Mouse (Mus musculus): ENCODE measurements around the gene Epb41l5. TPM values are rescaled to one million over a fixed set of nuclear protein-coding genes. Genes with fewer than 3 reads are reported as not detected.

Gene Epb41l5
- polyA plus RNA-seq, 1 experiment = 28.0 TPM

GRCm38 (mm10) chr1:119525004-119525444 is 123.8 kb downstream of the Epb41l5 start:
- no peak overlapping the region for H3K4me3 ChIP-seq (replicated peaks; ENCODE audit: extremely low read depth, low read depth, low read length)
- peaks cover 13% of the 10 kb centered on the region for H3K4me1 ChIP-seq (ENCODE audit: control insufficient read depth, insufficient read depth, low read length)
- no peak for DNase-seq
- TF ChIP-seq CTCF (IDR thresholded peaks at IDR 0.05; ENCODE audit: insufficient read depth, low read length) (no peak), POLR2A (IDR thresholded peaks at IDR 0.05; ENCODE audit: borderline replicate concordance, extremely low read depth, low read depth, low read length) (no peak)
- 6% methylated on average over 5 of the region's 5 CpGs for WGBS

GRCm38 (mm10) chr1:119523826-119524225 is 125.0 kb downstream of the Epb41l5 start:
- Histone ChIP-seq H3K4me1 (ENCODE audit: control insufficient read depth, insufficient read depth, low read length) (peaks cover 13% of the 10 kb centered on the region), H3K4me3 (replicated peaks; ENCODE audit: extremely low read depth, low read depth, low read length) (no peak overlapping the region)
- TF ChIP-seq CTCF (IDR thresholded peaks at IDR 0.05; ENCODE audit: insufficient read depth, low read length) = no peak
- TF ChIP-seq POLR2A (IDR thresholded peaks at IDR 0.05; ENCODE audit: borderline replicate concordance, extremely low read depth, low read depth, low read length) = no peak
- WGBS = 93% methylated on average over 7 of the region's 7 CpGs
- no peak for DNase-seq

- no peak for TF ChIP-seq POLR2A (IDR thresholded peaks at IDR 0.05; ENCODE audit: borderline replicate concordance, extremely low read depth, low read depth, low read length)
- TF ChIP-seq CTCF (IDR thresholded peaks at IDR 0.05; ENCODE audit: insufficient read depth, low read length) = no peak
- DNase-seq = no peak
- Histone ChIP-seq H3K4me3 (replicated peaks; ENCODE audit: extremely low read depth, low read depth, low read length) (no peak overlapping the region), H3K4me1 (ENCODE audit: control insufficient read depth, insufficient read depth, low read length) (peaks cover 13% of the 10 kb centered on the region)
- WGBS = 95% methylated on average over 7 of the region's 7 CpGs
Observed at GRCm38 (mm10) chr1:119523369-119523768, 125.4 kb downstream of the Epb41l5 start.

GRCm38 (mm10) chr1:119522726-119523125 is 126.1 kb downstream of the Epb41l5 start:
- H3K4me3 ChIP-seq (replicated peaks; ENCODE audit: extremely low read depth, low read depth, low read length) = no peak overlapping the region
- no peak for DNase-seq
- no peak for TF ChIP-seq POLR2A (IDR thresholded peaks at IDR 0.05; ENCODE audit: borderline replicate concordance, extremely low read depth, low read depth, low read length)
- TF ChIP-seq CTCF (IDR thresholded peaks at IDR 0.05; ENCODE audit: insufficient read depth, low read length) = no peak
- H3K4me1 ChIP-seq (ENCODE audit: control insufficient read depth, insufficient read depth, low read length) = peaks cover 13% of the 10 kb centered on the region
- 73% methylated on average over 4 of the region's 4 CpGs for WGBS

GRCm38 (mm10) chr1:119521681-119522080 is 127.1 kb downstream of the Epb41l5 start:
- 66% methylated on average over 7 of the region's 7 CpGs for WGBS
- H3K4me3 ChIP-seq (replicated peaks; ENCODE audit: extremely low read depth, low read depth, low read length) = no peak overlapping the region
- H3K4me1 ChIP-seq (ENCODE audit: control insufficient read depth, insufficient read depth, low read length) = peaks cover 9% of the 10 kb centered on the region
- no peak for DNase-seq
- TF ChIP-seq CTCF (IDR thresholded peaks at IDR 0.05; ENCODE audit: insufficient read depth, low read length) (no peak), POLR2A (IDR thresholded peaks at IDR 0.05; ENCODE audit: borderline replicate concordance, extremely low read depth, low read depth, low read length) (no peak)

GRCm38 (mm10) chr1:119521029-119521428 is 127.8 kb downstream of the Epb41l5 start:
- Histone ChIP-seq H3K4me3 (replicated peaks; ENCODE audit: extremely low read depth, low read depth, low read length) (no peak overlapping the region), H3K4me1 (ENCODE audit: control insufficient read depth, insufficient read depth, low read length) (peaks cover 6% of the 10 kb centered on the region)
- TF ChIP-seq POLR2A (IDR thresholded peaks at IDR 0.05; ENCODE audit: borderline replicate concordance, extremely low read depth, low read depth, low read length) = no peak
- TF ChIP-seq CTCF (IDR thresholded peaks at IDR 0.05; ENCODE audit: insufficient read depth, low read length) = no peak
- no peak for DNase-seq
- WGBS = 51% methylated on average over 2 of the region's 2 CpGs

GRCm38 (mm10) chr1:119519286-119519685 is 129.5 kb downstream of the Epb41l5 start:
- 86% methylated on average over 6 of the region's 6 CpGs for WGBS

GRCm38 (mm10) chr1:119518786-119519185 is 130.0 kb downstream of the Epb41l5 start:
- H3K4me3 ChIP-seq (replicated peaks; ENCODE audit: extremely low read depth, low read depth, low read length) = no peak overlapping the region
- no peaks in the 10 kb centered on the region for H3K4me1 ChIP-seq (ENCODE audit: control insufficient read depth, insufficient read depth, low read length)
- TF ChIP-seq POLR2A (IDR thresholded peaks at IDR 0.05; ENCODE audit: borderline replicate concordance, extremely low read depth, low read depth, low read length) (no peak), CTCF (IDR thresholded peaks at IDR 0.05; ENCODE audit: insufficient read depth, low read length) (no peak)
- DNase-seq = no peak

More at GRCm38 (mm10) chr1:119519286-119519685, 129.5 kb downstream of the Epb41l5 start:
- TF ChIP-seq CTCF (IDR thresholded peaks at IDR 0.05; ENCODE audit: insufficient read depth, low read length) = no peak
- TF ChIP-seq POLR2A (IDR thresholded peaks at IDR 0.05; ENCODE audit: borderline replicate concordance, extremely low read depth, low read depth, low read length) = no peak
- H3K4me1 ChIP-seq (ENCODE audit: control insufficient read depth, insufficient read depth, low read length) = no peaks in the 10 kb centered on the region
- no peak overlapping the region for H3K4me3 ChIP-seq (replicated peaks; ENCODE audit: extremely low read depth, low read depth, low read length)
- DNase-seq = no peak

- 75% methylated on average over 7 of the region's 7 CpGs for WGBS
- H3K4me1 ChIP-seq (ENCODE audit: control insufficient read depth, insufficient read depth, low read length) = no peaks in the 10 kb centered on the region
- TF ChIP-seq CTCF (IDR thresholded peaks at IDR 0.05; ENCODE audit: insufficient read depth, low read length) = no peak
- TF ChIP-seq POLR2A (IDR thresholded peaks at IDR 0.05; ENCODE audit: borderline replicate concordance, extremely low read depth, low read depth, low read length) = no peak
- no peak overlapping the region for H3K4me3 ChIP-seq (replicated peaks; ENCODE audit: extremely low read depth, low read depth, low read length)
- no peak for DNase-seq
Observed at GRCm38 (mm10) chr1:119518060-119518459, 130.7 kb downstream of the Epb41l5 start.

- H3K4me3 ChIP-seq (replicated peaks; ENCODE audit: extremely low read depth, low read depth, low read length) = no peak overlapping the region
- no peak for DNase-seq
- peaks cover 8% of the 10 kb centered on the region; the same call in 1 of the 2 replicates for H3K4me1 ChIP-seq (ENCODE audit: control insufficient read depth, insufficient read depth, low read length)
- WGBS = 55% methylated on average over 8 of the region's 8 CpGs
- TF ChIP-seq POLR2A (IDR thresholded peaks at IDR 0.05; ENCODE audit: borderline replicate concordance, extremely low read depth, low read depth, low read length) (no peak), CTCF (IDR thresholded peaks at IDR 0.05; ENCODE audit: insufficient read depth, low read length) (no peak)
Observed at GRCm38 (mm10) chr1:119510857-119511256, 137.9 kb downstream of the Epb41l5 start.

Measured in lung, adult 2 months (tissue).